Mouse (Mus musculus) stomach, postnatal 0 days (tissue): ENCODE measurements at regions not wholly inside any gene's neighbourhood (a gene's known extent, or its start where the extent isn't known, plus 50 kb on each side); places are given as distances from the start of the nearest gene placed in this dataset.

Experiments used
- CTCF ChIP-seq: IDR thresholded peaks from 2 replicates; pipeline ENCODE4 v1.5.1; 2016; ENCODE audit warnings: antibody characterized with exemption, low read depth, mild to moderate bottlenecking, moderate library complexity
- EP300 ChIP-seq: optimal IDR thresholded peaks from 2 replicates; pipeline ENCODE3; 2016; ENCODE audit warnings: antibody characterized with exemption

DNA sequence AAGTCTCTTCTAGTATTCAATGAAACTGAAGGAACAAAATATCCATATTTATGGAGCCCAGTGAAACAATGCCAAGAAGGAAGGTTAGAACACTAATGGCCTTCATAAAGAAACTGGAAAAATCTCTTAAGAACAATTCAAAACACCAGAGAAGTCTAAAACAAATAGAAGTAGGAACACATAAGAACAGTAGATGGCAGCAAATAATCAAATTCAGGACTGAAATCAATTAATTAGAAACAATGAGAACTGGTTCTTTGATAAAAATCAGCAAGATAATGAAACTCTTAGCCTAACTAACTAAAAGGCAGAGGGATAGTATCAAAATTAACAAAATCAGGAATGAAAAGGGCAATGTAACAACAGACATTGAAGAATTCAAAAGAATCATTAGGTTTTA is 839.2 kb upstream of the Dsel start:
- TF ChIP-seq CTCF, result peak; percentile 62
- TF ChIP-seq EP300, result no peak
